Mouse (Mus musculus) left cerebral cortex, adult 9 months (tissue): ENCODE measurements around the gene Gm10959.

Experiments used
- DNase-seq, 2 experiments: peaks; one replicate each; pipeline ENCODE4 v3.0.0; 2022; ENCODE audit warnings: low spot score in 2 of 2

Gene Gm10959

DNA sequence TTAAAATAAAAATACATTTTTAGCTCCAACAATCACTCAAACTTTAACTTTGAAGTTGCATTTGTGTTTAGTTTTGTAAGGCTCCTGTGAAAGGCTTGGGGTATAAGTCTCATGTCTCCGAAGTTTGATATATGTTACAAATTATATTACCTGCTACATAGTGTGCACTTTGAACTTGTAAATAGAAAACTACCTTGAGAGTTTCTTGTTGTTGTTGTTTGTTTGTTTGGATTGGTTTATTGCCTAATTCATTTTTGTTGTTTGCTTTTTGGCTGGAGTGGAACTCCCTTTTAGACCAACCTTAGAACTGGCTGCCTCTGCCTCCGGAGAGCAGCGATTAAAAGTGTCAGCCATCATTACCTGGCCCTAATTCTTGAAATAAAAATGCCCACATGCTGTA is 24.4 kb downstream of the Gm10959 start, which contains the start of gene Fabp2:
Gene Fabp2, plus strand, starts transcription at position 301 of the 400 bp plus-strand sequence.
- no peak for DNase-seq

DNA sequence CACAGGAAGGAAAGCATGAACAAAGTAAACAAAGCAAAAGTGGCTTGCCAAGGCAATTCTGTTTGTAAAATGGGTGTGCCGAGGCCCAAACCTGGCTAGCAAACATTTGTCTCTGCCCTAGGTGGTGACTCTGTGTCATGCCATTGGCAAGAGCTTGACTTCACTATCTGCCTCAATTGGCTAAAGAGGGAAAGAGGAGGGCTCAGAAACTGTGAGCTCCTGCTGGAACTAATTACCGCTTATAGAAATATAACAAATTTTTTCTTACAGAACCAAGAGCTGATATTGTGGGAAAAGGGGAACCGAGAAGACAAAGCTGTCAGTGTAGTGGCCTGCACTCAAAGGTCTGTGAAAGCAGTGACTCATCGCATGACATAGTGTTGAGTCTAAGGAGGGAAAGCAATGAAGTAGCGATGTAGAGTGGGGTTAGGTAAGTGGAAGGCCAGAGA is 30.8 kb downstream of the Gm10959 start:
- DNase-seq: no peak

DNA sequence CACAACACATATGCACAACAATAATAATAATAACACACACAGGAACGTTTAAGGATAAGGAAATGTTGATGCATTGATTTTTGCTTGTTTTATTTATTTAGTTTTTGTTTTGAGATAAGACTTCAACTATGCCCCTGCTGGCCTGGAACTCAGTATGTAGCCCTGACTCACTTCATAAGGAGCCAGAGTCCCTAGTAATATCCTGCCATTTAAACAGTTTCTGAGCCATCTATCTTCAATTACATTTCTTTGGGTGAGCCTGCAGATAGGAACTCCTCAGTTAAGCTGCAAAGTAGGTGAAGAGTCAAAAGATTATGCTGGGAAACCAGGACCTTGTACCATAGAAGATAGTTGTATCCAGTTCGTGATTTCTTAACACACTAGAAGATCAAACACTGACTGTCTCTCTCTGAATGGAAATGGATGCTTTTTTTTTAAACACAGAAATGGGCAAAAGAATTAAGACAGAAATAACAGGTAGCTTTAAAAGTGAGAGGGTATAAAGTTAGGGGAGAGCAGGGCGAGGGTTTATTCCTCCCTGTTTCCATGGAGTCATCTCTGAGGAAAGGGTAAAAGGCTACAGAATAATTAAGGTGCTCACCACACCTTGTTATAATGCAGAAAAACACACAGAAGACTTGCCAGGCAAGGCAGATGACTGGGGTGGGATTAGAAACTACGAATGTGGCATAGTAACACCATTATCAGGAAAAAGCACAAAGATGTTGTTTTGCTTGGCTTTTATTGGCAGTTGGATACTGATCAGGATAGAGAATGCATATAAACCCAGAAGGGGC is 31.5 kb downstream of the Gm10959 start:
- DNase-seq: no peak

DNA sequence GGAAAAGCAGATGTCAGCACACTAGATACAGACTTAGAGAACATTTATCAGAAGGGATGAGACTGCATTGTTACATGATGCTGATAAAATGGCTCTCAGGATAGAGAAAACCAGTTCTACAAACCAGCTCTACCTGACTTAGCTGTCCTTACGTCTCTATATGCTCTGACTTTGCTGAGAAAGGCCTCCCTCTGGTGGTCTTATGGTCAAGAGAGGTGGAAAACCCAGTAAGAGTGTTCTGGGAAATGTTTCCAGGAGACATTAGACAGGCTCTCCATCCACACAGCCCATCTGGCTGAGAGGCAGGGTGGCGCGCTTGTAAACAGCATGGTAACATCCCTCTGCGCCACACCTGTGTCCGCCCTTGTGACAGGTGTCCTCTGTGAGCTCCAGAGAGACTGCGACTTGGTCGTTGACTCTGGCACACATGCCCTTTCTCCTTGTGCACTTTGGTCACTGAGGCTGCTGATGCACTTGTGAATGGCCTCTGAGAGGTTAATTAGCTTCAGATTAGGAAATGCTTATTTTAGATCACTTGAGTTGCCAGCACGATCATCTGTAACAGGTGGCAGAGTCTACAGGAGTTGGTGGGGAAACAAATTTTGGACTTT is 40.4 kb downstream of the Gm10959 start:
- DNase-seq: no peak

DNA sequence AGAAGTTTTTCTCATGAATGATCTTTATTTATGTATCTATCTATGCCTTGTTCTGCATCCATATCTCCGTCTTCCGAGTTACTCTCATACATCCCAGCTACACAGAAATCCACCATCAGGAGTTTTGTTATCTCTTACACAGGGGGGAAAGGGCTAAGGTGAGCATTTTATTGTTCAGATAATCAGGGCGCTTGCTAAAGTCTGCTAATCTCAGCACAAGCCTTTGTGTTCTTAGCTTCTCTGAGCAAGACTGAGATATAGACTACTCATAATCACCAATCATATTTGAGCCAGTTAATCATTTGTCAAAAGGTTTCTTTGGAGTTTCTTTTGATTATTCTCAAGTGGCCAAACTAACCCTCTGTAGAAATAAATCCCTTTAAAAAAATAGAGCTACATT is 41.6 kb downstream of the Gm10959 start:
- DNase-seq: no peak

DNA sequence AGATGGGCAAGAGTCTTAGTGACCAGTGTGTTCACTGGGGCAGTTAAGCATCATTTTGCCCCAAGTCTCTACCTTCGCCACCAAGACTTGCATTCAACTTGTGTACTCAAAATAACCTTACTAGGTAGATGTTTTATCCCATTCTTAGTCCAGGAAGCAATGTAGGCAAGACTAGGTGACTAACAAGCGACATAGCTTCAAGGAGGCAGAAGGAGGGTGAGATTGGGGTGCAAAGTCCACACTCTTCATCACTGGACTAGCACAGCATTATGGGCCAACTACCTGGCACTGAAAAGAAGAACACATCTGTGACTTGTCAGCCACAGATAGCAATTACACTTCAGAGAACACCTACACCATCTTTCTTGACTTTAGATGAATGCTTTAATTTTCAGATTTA is 42.3 kb downstream of the Gm10959 start:
- no peak for DNase-seq

DNA sequence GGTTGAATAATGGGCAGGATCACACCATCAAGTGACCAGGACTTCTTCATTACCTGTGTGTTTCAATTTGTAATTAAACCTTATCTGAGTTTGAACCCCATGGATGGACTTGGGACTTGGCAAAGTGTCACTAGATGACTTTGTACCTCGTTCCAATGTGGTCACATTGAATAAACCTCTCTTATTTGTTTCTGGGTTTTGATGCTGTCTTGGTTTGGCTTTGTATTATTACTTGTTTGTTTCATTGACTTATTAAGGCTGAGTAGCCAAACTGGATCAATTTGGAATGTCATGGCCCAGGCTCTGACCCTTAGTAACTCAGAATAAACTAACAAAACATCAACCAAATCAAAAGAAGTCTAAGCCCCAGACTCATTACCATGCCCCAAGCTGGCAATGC is 47.6 kb downstream of the Gm10959 start:
- DNase-seq: no peak

DNA sequence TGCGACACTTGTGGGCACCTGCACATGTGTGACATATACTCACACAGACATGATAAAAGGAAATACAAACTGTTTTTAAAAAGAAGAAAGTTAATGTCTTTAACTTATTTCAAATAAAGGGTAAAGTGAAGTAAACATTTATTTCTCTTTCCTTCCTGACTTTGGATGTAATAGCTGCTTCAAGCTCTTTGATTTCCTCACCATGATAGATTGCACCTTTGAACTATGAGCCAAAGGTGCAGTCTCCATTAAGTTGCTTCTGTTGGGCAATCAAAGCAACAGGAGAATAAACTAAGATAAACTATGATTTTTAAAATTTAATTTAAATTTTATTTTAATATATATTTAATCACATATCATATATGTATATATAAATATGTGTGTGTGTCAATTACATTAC is 50.9 kb downstream of the Gm10959 start:
- DNase-seq: no peak

DNA sequence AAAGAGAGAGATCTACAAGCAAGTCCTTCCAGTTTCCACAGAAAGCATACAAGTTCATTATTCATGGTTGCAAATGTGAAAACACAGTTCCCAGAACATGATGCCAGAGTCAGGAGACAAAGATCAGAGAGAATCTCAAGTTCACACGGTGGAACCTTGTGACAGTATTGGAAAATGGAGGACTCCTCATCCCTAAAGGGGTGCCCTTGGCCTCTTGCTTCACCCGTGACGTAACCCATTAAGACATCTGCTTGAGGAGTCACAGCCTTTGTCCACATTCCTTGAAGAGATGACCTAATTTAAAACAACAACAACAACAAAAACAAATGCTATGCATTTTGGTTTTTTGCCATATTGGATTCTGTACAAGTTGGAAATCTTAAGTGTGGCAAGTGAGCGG is 54.1 kb downstream of the Gm10959 start:
- no peak for DNase-seq
